Mouse (Mus musculus): ENCODE data around the gene Slc35c2.

DNA sequence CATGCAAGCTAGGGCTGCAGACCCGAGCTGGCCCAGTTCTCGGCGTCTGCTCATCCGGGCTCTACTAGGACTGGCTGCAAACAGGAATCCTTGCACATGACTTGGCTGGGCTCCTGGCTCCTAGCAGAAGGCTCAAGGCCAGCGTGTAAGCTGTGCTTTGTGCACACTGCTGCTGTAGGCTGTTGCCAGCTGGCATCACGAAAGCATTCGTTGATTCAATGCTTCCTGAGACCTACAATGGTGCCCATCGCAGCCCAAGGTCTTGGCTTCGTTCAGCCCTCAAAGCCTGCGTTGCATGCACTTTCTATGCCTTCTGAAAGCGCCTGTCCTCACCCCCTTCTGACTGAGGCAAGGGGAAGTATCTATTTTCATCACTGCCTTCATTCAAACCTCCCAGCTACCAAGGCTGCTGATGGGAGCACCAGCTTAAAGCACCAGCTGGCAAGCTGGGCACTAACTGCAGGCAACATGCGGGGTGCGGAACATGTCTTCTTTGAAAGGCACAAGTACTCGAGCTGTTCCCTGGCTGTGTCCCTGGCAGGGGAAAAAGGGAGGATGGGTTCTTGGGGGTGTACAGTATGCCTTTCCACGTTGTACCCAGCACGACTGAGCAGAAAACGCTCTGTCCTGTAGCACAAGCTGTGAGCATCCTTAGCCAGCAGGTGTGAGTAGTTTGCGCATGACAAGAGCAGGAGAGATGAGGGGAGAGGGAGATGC is 804 bp upstream of the Slc35c2 start:
- TF ChIP-seq POLR2A (IDR thresholded peaks at IDR 0.05; ENCODE audit: borderline replicate concordance, low read depth, low read length) (no peak), CTCF (IDR thresholded peaks at IDR 0.05; ENCODE audit: low read depth, low read length) (no peak)

Measured in bone marrow macrophage, adult 2 months (primary cell).